Mouse (Mus musculus): ENCODE results near the gene 6430628N08Rik. TPM values are rescaled to one million over a fixed set of nuclear protein-coding genes. Genes with fewer than 3 reads are reported as not detected.

6430628N08Rik gene
- polyA plus RNA-seq, 1 experiment from 2014 or later: not detected

DNA sequence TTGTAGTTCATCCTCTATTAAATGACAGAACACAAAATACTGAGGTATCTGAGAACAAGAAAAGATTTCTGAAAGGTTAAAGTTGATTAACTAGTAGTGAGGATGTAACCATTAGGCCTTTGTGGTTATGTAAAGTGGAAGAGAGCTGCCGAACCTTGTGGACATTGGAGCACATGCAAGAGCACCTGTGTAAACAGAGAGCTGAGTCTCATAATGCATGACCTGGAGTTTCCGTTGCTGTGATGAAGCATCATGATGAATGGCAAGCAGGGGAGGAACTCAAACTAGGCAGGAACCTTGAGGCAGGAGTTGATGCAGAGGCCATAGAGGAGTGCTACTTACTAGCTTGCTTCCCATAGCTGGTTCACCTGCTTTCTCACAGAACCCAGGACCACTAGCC is 39.8 kb upstream of the 6430628N08Rik start:
- DNase-seq (no peak), ATAC-seq (ENCODE audit: insufficient read depth) (no peak)
- no peaks in the 10 kb centered on the region for H3K27me3 ChIP-seq (ENCODE audit: insufficient read depth, low read length)
- 26% methylated on average over 2 of the region's 2 CpGs for WGBS
- H3K4me1 ChIP-seq (ENCODE audit: insufficient read depth): peaks cover 4% of the 10 kb centered on the region; the same call in 1 of the 2 replicates
- H3K4me2 ChIP-seq: no peak overlapping the region
- H3K36me3 ChIP-seq (ENCODE audit: insufficient read depth): peaks cover 13% of the 10 kb centered on the region
- no peak for TF ChIP-seq CTCF (IDR thresholded peaks at IDR 0.05; ENCODE audit: low read depth)
- H3K9ac ChIP-seq: no peak overlapping the region
- no peaks in the 10 kb centered on the region for H3K9me3 ChIP-seq (ENCODE audit: low read depth, low read length)
- no peak overlapping the region for H3K4me3 ChIP-seq (ENCODE audit: low read depth, low read length)
- H3K27ac ChIP-seq (ENCODE audit: low read depth): no peak overlapping the region

DNA sequence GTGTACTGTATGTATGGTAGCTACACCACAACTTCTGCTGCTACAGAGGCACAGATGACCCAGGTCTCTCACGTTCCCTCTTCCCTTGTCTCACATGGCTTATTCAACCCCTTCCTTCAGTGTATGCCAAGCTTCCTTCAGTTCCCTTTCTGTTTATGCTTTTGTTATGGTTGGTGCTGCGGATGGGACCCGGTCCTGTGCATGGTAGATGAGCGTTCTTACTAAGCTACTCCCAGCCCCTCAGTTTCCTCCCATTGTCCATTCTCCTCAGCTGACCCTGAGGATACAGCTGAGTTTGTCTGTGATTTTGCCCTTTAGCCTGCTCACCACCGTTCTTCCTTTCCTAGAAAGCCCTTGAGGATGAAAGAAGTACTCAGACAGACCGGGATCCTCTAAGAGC is 38.9 kb upstream of the 6430628N08Rik start:
- Histone ChIP-seq H3K4me1 (ENCODE audit: insufficient read depth) (peaks cover 4% of the 10 kb centered on the region; the same call in 1 of the 2 replicates), H3K27ac (ENCODE audit: low read depth) (no peak overlapping the region)
- peak; percentile 57; the same call in 1 of the 2 replicates for ATAC-seq (ENCODE audit: insufficient read depth)

DNA sequence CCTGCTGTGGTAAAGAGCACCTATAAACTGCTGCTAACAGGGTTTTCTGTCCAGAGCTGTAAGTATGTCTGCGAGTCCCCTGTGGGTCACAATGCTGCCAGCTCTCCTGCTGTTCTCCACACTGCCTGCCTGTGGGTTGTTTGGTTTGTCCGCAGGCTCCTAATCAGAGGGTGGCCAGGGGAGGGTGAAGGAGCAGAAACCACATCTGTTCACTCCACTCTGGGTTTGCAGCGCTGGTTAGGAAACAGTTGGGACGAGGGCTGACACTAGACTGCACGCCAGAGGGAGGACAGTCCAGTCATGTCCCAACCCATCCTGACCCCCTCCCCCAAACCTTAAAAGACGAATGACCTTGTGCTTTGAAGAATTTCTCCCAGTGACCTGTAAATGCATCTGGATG is 35.4 kb upstream of the 6430628N08Rik start:
- TF ChIP-seq CTCF (IDR thresholded peaks at IDR 0.05; ENCODE audit: low read depth): no peak
- ATAC-seq (ENCODE audit: insufficient read depth) (no peak), DNase-seq (no peak)
- no peaks in the 10 kb centered on the region for H3K27me3 ChIP-seq (ENCODE audit: insufficient read depth, low read length)
- H3K9me3 ChIP-seq (ENCODE audit: low read depth, low read length): no peaks in the 10 kb centered on the region
- no peak overlapping the region for H3K4me2 ChIP-seq
- WGBS: 47% methylated on average over 6 of the region's 6 CpGs
- H3K36me3 ChIP-seq (ENCODE audit: insufficient read depth): peaks cover 14% of the 10 kb centered on the region
- H3K9ac ChIP-seq: no peak overlapping the region
- H3K4me1 ChIP-seq (ENCODE audit: insufficient read depth): no peaks in the 10 kb centered on the region
- H3K4me3 ChIP-seq (ENCODE audit: low read depth, low read length): no peak overlapping the region
- H3K27ac ChIP-seq (ENCODE audit: low read depth): no peak overlapping the region

More for the DNA sequence above, 38.9 kb upstream of the 6430628N08Rik start:
- no peak overlapping the region for H3K4me3 ChIP-seq (ENCODE audit: low read depth, low read length)
- H3K36me3 ChIP-seq (ENCODE audit: insufficient read depth): peaks cover 14% of the 10 kb centered on the region
- no peaks in the 10 kb centered on the region for H3K9me3 ChIP-seq (ENCODE audit: low read depth, low read length)
- H3K9ac ChIP-seq: no peak overlapping the region
- H3K4me2 ChIP-seq: no peak overlapping the region
- no peaks in the 10 kb centered on the region for H3K27me3 ChIP-seq (ENCODE audit: insufficient read depth, low read length)
- no peak for TF ChIP-seq CTCF (IDR thresholded peaks at IDR 0.05; ENCODE audit: low read depth)
- DNase-seq: peak; percentile 34
- WGBS: 76% methylated on average over 6 of the region's 6 CpGs

DNA sequence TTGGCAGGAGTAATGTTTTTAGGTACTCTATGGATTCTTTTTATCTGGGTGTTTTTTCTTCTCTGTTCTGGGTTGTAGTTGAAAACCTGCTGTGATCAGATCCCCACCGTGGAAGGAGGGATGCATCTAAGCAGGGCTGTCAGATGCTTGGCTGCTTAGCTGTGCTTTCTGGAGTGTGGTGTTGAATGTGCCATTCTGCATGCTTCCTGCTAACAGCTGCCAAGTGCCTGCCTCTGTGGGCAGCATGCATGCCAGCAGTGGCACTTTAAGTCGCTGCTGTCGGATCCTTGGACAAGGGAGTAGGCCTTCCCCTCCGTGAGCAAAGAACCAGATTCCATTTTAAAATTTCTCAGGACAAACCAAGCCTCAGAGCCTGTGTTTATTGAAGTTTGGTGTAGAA is 34.9 kb upstream of the 6430628N08Rik start:
- no peak overlapping the region for H3K9ac ChIP-seq
- H3K4me1 ChIP-seq (ENCODE audit: insufficient read depth): no peaks in the 10 kb centered on the region
- 51% methylated on average over 4 of the region's 4 CpGs for WGBS
- H3K27me3 ChIP-seq (ENCODE audit: insufficient read depth, low read length): no peaks in the 10 kb centered on the region
- DNase-seq: no peak
- H3K27ac ChIP-seq (ENCODE audit: low read depth): no peak overlapping the region
- no peak overlapping the region for H3K4me3 ChIP-seq (ENCODE audit: low read depth, low read length)
- no peak overlapping the region for H3K4me2 ChIP-seq
- peaks cover 14% of the 10 kb centered on the region for H3K36me3 ChIP-seq (ENCODE audit: insufficient read depth)
- no peak for TF ChIP-seq CTCF (IDR thresholded peaks at IDR 0.05; ENCODE audit: low read depth)
- H3K9me3 ChIP-seq (ENCODE audit: low read depth, low read length): no peaks in the 10 kb centered on the region
- no peak for ATAC-seq (ENCODE audit: insufficient read depth)

DNA sequence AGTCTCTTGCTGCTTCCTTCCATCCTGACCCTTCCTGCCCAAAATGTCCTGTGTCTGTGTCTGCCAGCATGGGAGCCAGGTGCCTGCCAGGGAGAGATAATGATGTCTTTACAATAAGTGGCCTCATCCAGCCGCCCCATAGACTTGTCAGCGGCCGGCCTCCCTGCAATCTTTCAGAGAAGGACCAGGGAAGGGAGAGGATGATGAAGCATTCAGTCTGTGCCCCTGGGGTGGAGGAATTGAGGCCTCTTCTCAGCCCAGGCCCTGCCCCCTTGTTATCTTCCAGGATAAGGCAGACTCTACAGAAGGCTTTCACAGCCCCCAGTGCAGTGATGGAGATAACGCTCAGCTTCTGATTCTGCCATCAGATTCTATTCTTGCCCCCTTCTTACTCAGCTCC is 34.2 kb upstream of the 6430628N08Rik start:
- Histone ChIP-seq H3K36me3 (ENCODE audit: insufficient read depth) (peaks cover 14% of the 10 kb centered on the region), H3K4me1 (ENCODE audit: insufficient read depth) (no peaks in the 10 kb centered on the region), H3K4me2 (no peak overlapping the region), H3K9ac (no peak overlapping the region), H3K27ac (ENCODE audit: low read depth) (no peak overlapping the region), H3K9me3 (ENCODE audit: low read depth, low read length) (no peaks in the 10 kb centered on the region), H3K4me3 (ENCODE audit: low read depth, low read length) (no peak overlapping the region), H3K27me3 (ENCODE audit: insufficient read depth, low read length) (no peaks in the 10 kb centered on the region)
- ATAC-seq (ENCODE audit: insufficient read depth) (no peak), DNase-seq (no peak)
- no peak for TF ChIP-seq CTCF (IDR thresholded peaks at IDR 0.05; ENCODE audit: low read depth)
- 60% methylated on average over 4 of the region's 4 CpGs for WGBS

DNA sequence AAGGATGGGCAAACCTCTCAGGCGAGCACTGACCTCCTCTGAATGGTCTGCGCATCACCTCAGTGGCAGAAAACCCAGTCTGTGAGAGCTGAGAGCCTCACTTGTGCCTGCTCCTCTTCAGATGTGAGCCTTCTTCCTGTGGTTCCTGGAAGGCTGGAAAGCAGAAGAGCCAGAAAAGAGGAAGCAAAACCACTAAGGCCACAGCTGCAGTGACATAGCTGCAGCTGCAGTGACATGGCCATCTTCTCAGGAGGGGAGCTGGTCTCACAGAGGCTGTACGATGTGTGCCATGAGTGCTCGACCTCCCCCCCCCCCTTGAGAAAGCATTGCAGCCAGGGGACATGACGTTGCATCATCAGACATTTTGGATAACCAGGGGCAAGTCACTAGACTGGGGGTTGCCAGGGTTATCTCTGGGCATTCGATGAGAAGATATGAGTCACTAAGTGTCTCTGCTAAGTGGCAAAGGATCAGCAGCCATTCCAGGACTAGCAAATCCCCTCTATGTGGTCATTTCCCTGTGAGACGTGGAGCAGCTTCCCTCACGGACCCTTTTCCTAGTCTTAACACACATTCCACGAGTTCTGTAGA is 33.1 kb upstream of the 6430628N08Rik start:
- ATAC-seq (ENCODE audit: insufficient read depth) (no peak), DNase-seq (no peak)
- Histone ChIP-seq H3K9me3 (ENCODE audit: low read depth, low read length) (no peaks in the 10 kb centered on the region), H3K27me3 (ENCODE audit: insufficient read depth, low read length) (no peaks in the 10 kb centered on the region), H3K4me3 (ENCODE audit: low read depth, low read length) (no peak overlapping the region), H3K27ac (ENCODE audit: low read depth) (no peak overlapping the region), H3K9ac (no peak overlapping the region), H3K36me3 (ENCODE audit: insufficient read depth) (peaks cover 16% of the 10 kb centered on the region; the same call in 1 of the 2 replicates), H3K4me2 (no peak overlapping the region), H3K4me1 (ENCODE audit: insufficient read depth) (no peaks in the 10 kb centered on the region)
- TF ChIP-seq CTCF (IDR thresholded peaks at IDR 0.05; ENCODE audit: low read depth): no peak
- WGBS: 67% methylated on average over 9 of the region's 9 CpGs

DNA sequence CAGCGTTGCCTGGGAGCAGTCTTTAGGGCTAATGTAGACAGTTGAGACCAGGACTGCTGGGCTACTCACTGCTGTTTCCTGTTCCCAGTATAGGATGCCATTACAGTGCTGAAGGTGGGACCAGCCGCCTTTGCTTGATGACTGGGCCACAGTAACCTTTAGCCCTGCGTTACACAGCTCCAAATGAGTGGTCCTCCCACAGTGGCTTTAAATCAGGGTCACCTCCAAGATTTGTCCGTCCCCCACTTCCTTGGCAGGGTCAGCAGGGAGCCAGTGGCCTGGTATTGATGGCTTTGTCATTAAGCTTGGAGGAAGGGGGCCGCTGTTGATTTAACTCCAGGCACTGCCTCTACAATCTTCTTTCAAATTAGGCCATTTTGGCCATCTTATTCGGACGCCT is 27.1 kb upstream of the 6430628N08Rik start:
- WGBS: 63% methylated on average over 7 of the region's 7 CpGs
- Histone ChIP-seq H3K4me3 (ENCODE audit: low read depth, low read length) (no peak overlapping the region), H3K9me3 (ENCODE audit: low read depth, low read length) (no peaks in the 10 kb centered on the region), H3K4me2 (no peak overlapping the region), H3K27me3 (ENCODE audit: insufficient read depth, low read length) (no peaks in the 10 kb centered on the region), H3K4me1 (ENCODE audit: insufficient read depth) (no peaks in the 10 kb centered on the region), H3K9ac (no peak overlapping the region), H3K27ac (ENCODE audit: low read depth) (no peak overlapping the region), H3K36me3 (ENCODE audit: insufficient read depth) (0 out of 2 replicates have a peak, but pooled peaks cover 10% of the 10 kb centered on the region)
- TF ChIP-seq CTCF (IDR thresholded peaks at IDR 0.05; ENCODE audit: low read depth): no peak
- DNase-seq (no peak), ATAC-seq (ENCODE audit: insufficient read depth) (no peak)
